Mouse (Mus musculus) heart, embryonic 15.5 days (tissue): ENCODE measurements around the gene Oaz1. TPM values are rescaled to one million over a fixed set of nuclear protein-coding genes. Genes with fewer than 3 reads are reported as not detected.

Source experiments
- ATAC-seq: fragments of 200-750 bp; cut with Nextera tagmentation; replicated peaks from 2 replicates; pipeline ENCODE4 v1.8.0; 2017; ENCODE audit warnings: low read depth, moderate TSS enrichment; ENCODE audit not compliant: insufficient number of reproducible peaks, insufficient read depth, low FRiP score
- H3K27ac ChIP-seq: fragments of 300-500 bp; sonication (generic); 2 replicates; pipeline ENCODE4 v1.5.1; 2015; ENCODE audit warnings: mild to moderate bottlenecking, inconsistent platforms
- H3K27me3 ChIP-seq: fragments of 300-500 bp; sonication (generic); 2 replicates; pipeline ENCODE4 v1.6.1; 2015; ENCODE audit warnings: inconsistent platforms
- H3K36me3 ChIP-seq: fragments of 300-500 bp; sonication (generic); 2 replicates; pipeline ENCODE4 v1.6.1; 2015; ENCODE audit warnings: mild to moderate bottlenecking, inconsistent platforms
- H3K4me1 ChIP-seq: fragments of 300-500 bp; sonication (generic); replicated peaks from 2 replicates; pipeline ENCODE4 v1.6.1; 2015; ENCODE audit warnings: inconsistent platforms
- H3K4me2 ChIP-seq: fragments of 300-500 bp; sonication (generic); 2 replicates; pipeline ENCODE4 v1.6.1; 2015; ENCODE audit warnings: inconsistent platforms, mild to moderate bottlenecking, moderate library complexity
- H3K4me3 ChIP-seq: fragments of 300-500 bp; sonication (generic); 2 replicates; pipeline ENCODE4 v1.5.1; 2015; ENCODE audit warnings: mild to moderate bottlenecking, inconsistent platforms
- H3K9ac ChIP-seq: fragments of 300-500 bp; sonication (generic); 2 replicates; pipeline ENCODE4 v1.6.1; 2015; ENCODE audit warnings: mild to moderate bottlenecking, inconsistent platforms
- H3K9me3 ChIP-seq: fragments of 300-500 bp; sonication (generic); replicated peaks from 2 replicates; pipeline ENCODE4 v1.6.1; 2016; ENCODE audit warnings: inconsistent platforms
- WGBS: fragments of 180-500 bp; shearing (Covaris S2); methylation state at CpG from one replicate; pipeline ENCODE4 v1.1.7; 2015; ENCODE audit warnings: mixed read lengths; 5-methylcytosine and 5-hydroxymethylcytosine counted together
- polyA plus RNA-seq: library from polyadenylated mRNA; unstranded; fragments of >200 nt; fragmentation: Nextera tagmentation; extraction: Ambion mirVana; gene quantifications from 2 replicates; pipeline ENCODE4 v1.2.1, GENCODE M21; 2015

Gene Oaz1
- polyA plus RNA-seq, 1 experiment from 2014 or later: 1,772 TPM

DNA sequence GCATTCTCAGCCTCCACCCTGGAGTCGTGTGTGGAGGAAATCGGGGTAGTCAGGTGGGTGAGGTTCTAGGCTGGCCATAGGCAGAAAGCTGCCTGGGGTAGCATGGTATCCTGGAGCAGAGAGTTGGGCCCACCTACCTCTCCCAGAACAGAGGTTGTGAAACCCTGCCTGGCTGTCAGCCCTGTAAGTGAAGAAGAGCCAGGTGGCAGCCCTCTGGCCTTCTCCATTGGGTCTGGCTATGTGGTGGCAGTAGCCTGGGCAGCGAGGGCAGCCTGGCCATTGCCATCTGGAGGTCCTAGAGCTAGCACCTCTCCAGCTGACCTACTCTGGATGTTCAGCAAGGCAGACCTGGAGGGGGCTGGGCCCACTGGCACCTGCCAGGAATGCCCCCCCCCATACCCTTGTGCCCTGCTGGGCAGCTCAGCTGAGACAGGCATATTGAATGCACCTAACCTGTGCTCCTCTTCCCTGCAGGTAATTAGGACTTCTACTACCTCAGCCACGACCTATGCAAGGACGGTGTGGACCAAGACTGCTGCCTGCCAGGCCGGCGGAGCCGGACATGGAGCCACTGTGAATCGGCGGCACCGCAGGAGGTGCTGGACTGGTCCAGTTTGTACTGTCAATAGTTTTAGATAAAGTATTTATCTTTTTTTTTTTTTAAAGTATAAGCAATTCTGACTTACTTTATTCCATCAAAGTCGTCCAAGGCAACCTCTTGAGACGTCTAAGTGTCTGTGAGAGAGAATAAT is 33.2 kb upstream of the Oaz1 start:
- H3K27ac ChIP-seq: 0 out of 2 replicates have a peak overlapping the region, but pooled peaks have one; percentile 77
- no peak overlapping the region for H3K4me3 ChIP-seq
- WGBS: 88% methylated on average over 13 of the region's 13 CpGs
- H3K36me3 ChIP-seq: peaks cover 67% of the 10 kb centered on the region
- no peak overlapping the region for H3K9ac ChIP-seq
- H3K27me3 ChIP-seq: no peaks in the 10 kb centered on the region
- H3K9me3 ChIP-seq: no peaks in the 10 kb centered on the region
- peaks cover 44% of the 10 kb centered on the region for H3K4me1 ChIP-seq
- no peak overlapping the region for H3K4me2 ChIP-seq
- ATAC-seq: no peak

DNA sequence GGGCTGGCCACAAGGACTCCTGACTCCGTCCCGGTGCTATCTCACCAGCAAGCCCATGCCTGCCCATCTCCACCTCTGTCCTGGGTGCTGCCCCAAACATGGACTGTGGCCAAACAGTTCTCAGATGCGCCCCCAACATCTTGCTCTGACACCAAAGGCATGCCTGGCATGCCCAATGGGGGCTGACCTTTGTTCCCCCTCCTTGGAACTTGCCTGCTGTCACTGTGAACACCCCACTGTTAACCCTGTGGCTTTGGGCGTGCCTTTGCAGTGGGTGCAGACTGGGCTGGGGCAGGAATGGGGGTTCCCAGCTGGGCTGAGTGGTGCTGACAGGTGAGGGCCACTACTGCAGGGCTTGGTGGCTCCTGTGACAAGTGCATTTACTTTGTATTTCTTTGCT is 32.7 kb upstream of the Oaz1 start:
- WGBS: 77% methylated on average over 4 of the region's 4 CpGs

DNA sequence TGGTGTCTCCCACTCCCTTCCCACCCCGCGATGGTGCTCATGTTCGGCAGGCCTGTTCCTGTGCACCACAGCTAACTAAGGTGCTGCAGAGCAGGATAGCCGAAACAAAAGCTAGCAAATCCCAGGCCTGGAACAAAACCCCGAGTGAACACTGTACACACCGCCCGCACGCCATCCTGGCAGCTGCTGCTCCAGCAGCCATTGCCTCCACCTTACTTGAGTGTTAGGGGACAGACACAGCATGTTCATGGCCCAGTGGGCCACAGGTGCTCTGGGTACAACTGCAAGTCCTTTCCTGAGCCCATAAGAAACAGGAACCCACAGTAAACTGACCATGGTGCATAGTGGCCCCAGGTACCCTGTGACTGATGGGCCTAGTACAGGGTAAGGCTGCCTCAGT is 31.7 kb upstream of the Oaz1 start:
- Histone ChIP-seq H3K4me3 (no peak overlapping the region), H3K4me2 (no peak overlapping the region), H3K4me1 (peaks cover 49% of the 10 kb centered on the region), H3K27ac (no peak overlapping the region), H3K9me3 (no peaks in the 10 kb centered on the region), H3K9ac (no peak overlapping the region), H3K27me3 (no peaks in the 10 kb centered on the region), H3K36me3 (peaks cover 53% of the 10 kb centered on the region)
- ATAC-seq: no peak
- 87% methylated on average over 8 of the region's 8 CpGs for WGBS

More for the DNA sequence above, 32.7 kb upstream of the Oaz1 start:
- Histone ChIP-seq H3K27ac (no peak overlapping the region), H3K27me3 (no peaks in the 10 kb centered on the region), H3K4me2 (no peak overlapping the region), H3K9me3 (no peaks in the 10 kb centered on the region), H3K4me3 (no peak overlapping the region), H3K9ac (no peak overlapping the region), H3K36me3 (peaks cover 61% of the 10 kb centered on the region), H3K4me1 (peaks cover 44% of the 10 kb centered on the region)
- ATAC-seq: no peak

DNA sequence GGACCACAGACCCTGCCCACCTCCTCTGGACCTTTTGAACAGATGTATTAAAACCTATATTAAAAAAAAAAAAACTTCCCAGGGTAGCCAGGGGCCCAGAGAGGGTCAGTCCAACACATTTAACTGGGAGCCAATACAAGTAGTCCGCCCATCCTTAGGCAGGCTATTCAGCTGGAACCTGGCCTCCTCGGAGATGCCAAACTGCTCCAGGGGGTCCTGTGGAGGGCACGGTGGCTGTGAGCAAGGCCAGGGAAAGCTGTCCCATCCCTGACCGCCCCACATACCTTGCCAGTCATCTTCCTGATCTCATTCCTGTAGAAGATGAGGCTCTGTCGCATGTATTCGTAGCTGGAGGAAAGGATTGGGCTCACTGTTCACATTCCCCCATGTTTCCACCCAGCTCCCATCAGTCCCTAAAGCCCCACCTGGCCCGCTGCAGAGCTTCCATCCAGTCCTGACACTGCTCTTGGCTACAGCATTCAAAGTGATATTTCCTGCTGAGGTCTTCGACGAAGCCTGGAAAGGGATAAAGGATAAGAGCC is 30.1 kb upstream of the Oaz1 start:
- ATAC-seq: no peak
- Histone ChIP-seq H3K27me3 (no peaks in the 10 kb centered on the region), H3K4me2 (peak overlapping the region; percentile 69), H3K36me3 (peaks cover 42% of the 10 kb centered on the region), H3K9me3 (no peaks in the 10 kb centered on the region), H3K27ac (no peak overlapping the region; the same call in 1 of the 2 replicates), H3K4me3 (peak overlapping the region; percentile 77; the same call in 1 of the 2 replicates), H3K9ac (peak overlapping the region; percentile 85; the same call in 1 of the 2 replicates), H3K4me1 (peaks cover 51% of the 10 kb centered on the region)
- WGBS: 77% methylated on average over 9 of the region's 9 CpGs

DNA sequence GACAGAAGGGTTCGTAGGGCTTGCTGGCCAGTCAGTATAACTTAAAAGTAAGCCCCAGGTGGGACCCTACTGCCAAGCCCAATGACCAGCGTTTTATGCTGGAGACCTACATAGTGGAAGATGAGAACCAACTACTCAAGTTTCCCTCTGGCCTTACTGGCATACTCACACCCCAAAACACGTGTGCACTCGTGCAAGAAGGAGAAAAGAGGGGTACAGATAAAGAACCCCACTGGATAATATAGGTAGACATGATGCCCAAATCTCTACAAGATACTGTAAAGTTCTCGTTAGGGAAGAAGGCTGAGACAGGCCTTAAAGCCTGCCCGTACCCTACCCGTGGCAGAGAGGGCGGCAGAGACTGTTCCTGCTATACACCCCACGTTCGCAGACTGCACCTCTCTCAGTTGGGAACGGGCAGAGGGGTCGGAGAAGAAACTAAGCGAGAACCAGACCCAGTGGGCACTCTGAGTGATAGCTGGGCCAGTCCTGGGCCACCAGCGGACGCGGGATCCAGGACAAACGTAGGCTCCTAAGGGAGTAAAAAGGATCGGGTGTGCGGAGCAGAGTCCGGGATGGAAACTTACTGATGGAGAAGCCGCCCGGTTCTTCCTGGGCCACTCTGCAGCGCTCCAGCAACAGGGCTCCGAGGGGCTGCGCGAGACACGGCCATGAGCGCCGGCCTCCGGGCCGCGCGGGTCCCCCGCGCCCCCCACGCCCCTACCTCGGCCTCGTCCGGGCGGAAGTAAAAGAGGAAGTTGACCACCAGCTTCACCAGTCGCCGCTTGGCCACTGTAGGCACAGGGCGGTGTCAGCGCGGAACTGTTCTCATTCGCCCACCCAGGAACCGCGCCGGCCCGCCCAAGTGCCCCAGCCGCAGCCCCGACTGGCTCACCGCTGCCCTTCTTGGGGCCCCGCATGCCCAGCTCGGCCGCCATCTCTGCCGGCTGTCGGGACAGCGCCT is 29.0 kb upstream of the Oaz1 start:
- WGBS: 4% methylated on average over 52 of the region's 59 CpGs
- peak overlapping the region; percentile 69 for H3K4me2 ChIP-seq
- no peaks in the 10 kb centered on the region for H3K27me3 ChIP-seq
- peak overlapping the region; percentile 91 for H3K27ac ChIP-seq
- H3K4me3 ChIP-seq: peak overlapping the region; percentile 77
- peaks cover 40% of the 10 kb centered on the region for H3K4me1 ChIP-seq
- peak overlapping the region; percentile 85 for H3K9ac ChIP-seq
- peak; percentile 58 for ATAC-seq
- peaks cover 45% of the 10 kb centered on the region for H3K36me3 ChIP-seq
- H3K9me3 ChIP-seq: no peaks in the 10 kb centered on the region

DNA sequence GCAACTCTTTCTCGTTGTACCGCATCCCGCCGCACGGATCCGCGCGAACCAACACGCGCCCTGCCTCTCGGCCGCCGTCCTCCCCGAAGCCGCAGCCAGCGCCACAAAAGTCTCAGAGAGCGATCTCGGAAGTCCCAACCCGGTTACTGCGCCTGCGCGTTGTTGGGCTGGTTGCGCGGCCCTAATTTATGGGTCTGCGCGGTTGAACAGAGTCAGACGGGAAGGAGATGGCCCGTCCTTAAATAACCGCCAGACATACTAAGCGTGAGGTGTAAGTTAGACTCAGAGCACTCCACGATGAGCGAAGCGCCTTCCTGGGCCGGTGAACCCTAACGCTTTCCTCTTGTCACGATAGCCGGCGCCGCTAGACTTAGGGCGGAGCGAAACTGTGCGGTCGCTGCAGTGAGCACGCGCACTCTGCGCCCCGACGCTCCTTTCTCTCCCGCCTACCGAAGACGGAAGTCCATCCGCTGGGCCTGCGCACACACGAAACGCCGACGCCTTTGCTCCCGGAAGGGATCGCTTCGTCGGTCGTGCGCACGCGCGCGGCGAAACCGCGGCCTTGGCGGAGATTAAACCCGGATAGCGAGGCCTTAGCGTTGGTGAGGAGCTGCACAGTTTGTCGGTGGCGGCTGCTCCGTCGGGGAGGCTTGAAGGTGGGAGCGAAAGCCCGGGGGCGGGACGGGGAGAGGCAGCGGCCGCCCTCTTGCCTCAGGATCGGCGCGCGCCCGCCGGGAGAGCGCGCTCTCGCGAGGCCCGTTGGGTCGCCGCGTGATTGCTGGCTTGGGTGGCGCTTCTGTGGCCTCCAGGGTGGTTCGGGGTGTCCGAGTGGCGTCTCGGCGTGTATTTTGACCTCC is 28.1 kb upstream of the Oaz1 start, which contains the start of the genes Sf3a2 and Plekhj1:
TSS of gene Sf3a2 (plus strand) at position 49 of the 857 bp plus-strand sequence.
TSS of gene Plekhj1 (minus strand) at position 477 of the 857 bp plus-strand sequence.
- WGBS: under 1% methylated on average over 104 of the region's 104 CpGs
- peak; percentile 91 for ATAC-seq
- Histone ChIP-seq H3K4me3 (peak within 1 kb of the TSS; percentile 77), H3K9me3 (no peaks in the 10 kb centered on the region), H3K4me1 (peaks cover 36% of the 10 kb centered on the region), H3K9ac (peak within 1 kb of the TSS; percentile 85), H3K4me2 (peak within 1 kb of the TSS; percentile 69), H3K27me3 (no peaks in the 10 kb centered on the region), H3K36me3 (peaks cover 45% of the 10 kb centered on the region), H3K27ac (peak within 1 kb of the TSS; percentile 91)

DNA sequence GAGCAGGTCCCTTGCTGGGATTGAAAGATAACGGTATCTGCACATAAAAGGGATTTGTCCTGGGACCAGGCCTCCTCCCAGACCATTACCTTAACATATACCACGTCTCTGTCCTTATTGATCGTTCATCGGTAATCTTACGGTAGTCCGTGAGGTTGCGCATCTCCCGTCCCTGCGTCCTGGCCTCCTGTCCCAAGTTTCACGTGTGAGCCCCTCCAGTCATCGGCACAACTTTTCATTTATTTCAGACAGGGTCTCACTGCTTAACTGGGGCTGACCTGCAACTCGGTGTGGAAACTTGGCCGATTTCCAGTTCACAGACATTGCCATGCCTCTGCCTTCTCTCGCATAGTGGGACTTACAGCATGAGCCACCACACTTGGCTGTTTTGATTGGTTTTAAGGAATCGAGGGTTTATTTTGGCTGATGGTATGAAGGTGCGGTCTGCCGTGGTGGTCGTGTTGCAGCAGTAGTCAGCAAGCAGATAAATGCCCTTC is 27.3 kb upstream of the Oaz1 start:
- 1% methylated on average over 18 of the region's 18 CpGs for WGBS
- ATAC-seq: no peak
- Histone ChIP-seq H3K36me3 (peaks cover 46% of the 10 kb centered on the region), H3K4me3 (peak overlapping the region; percentile 77), H3K27me3 (no peaks in the 10 kb centered on the region), H3K4me2 (peak overlapping the region; percentile 69), H3K9me3 (no peaks in the 10 kb centered on the region), H3K9ac (peak overlapping the region; percentile 85), H3K4me1 (peaks cover 31% of the 10 kb centered on the region), H3K27ac (peak overlapping the region; percentile 91)

DNA sequence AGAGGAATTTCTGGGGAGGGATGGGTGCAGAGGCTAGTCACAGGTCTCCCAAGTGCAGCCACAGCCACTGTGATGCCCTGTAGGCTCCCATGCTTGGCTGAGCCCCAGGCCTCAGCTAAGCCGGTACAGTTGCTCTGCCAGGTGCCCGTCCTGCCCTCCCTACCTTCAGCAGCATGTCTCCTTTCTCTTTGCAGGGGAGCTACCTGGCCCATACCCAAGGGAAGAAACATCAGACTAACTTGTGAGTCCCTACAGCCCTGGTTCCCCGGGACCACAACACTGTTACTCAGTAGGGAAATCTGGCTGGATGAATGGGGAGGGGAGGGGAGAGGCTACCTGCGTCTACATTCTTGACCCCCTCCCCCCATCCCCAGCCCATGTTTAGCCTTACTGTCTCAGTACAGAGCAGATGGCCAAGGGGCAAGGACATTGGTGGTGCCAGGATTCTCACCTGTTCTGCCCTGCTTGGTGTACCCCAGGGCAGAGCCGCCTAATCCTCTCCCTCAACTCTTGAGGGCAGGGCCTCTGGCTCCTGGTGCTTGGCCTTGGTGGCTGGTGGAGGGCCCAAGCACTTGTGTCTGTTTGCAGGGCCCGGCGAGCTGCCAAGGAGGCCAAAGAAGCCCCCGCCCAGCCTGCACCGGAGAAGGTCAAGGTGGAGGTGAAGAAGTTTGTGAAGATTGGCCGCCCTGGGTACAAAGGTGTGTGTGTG is 24.1 kb upstream of the Oaz1 start:
- peaks cover 45% of the 10 kb centered on the region for H3K4me1 ChIP-seq
- 91% methylated on average over 10 of the region's 10 CpGs for WGBS
- ATAC-seq: no peak

DNA sequence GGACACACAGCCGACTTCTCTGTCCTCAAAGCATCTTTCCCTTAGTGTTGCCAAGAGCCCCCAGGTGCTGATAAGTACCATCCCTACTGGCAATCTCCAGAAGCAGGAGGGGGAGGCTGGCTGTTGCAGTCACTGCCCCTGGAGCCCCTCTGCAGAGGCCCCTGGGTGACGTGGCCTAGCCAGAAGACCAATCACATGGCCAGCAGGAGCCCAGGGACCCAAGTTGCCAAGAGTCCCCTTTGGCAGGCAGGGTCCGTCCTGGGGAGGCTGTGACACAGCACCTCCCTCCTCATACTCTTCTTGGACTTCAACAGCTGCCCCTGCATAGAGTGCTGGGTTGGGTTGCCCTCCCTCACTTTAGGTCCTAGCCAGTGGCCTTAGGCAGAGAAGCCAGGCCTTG is 23.5 kb upstream of the Oaz1 start:
- no peaks in the 10 kb centered on the region for H3K27me3 ChIP-seq
- H3K4me1 ChIP-seq: peaks cover 52% of the 10 kb centered on the region
- no peak for ATAC-seq
- H3K27ac ChIP-seq: no peak overlapping the region
- H3K9me3 ChIP-seq: no peaks in the 10 kb centered on the region
- peaks cover 36% of the 10 kb centered on the region for H3K36me3 ChIP-seq
- no peak overlapping the region for H3K4me2 ChIP-seq
- H3K9ac ChIP-seq: no peak overlapping the region
- no peak overlapping the region for H3K4me3 ChIP-seq
- WGBS: 66% methylated on average over 3 of the region's 3 CpGs

More for the DNA sequence above, 24.1 kb upstream of the Oaz1 start:
- H3K9ac ChIP-seq: no peak overlapping the region
- H3K27me3 ChIP-seq: no peaks in the 10 kb centered on the region
- no peaks in the 10 kb centered on the region for H3K9me3 ChIP-seq
- peaks cover 36% of the 10 kb centered on the region for H3K36me3 ChIP-seq
- no peak overlapping the region for H3K27ac ChIP-seq
- no peak overlapping the region for H3K4me2 ChIP-seq
- H3K4me3 ChIP-seq: no peak overlapping the region

DNA sequence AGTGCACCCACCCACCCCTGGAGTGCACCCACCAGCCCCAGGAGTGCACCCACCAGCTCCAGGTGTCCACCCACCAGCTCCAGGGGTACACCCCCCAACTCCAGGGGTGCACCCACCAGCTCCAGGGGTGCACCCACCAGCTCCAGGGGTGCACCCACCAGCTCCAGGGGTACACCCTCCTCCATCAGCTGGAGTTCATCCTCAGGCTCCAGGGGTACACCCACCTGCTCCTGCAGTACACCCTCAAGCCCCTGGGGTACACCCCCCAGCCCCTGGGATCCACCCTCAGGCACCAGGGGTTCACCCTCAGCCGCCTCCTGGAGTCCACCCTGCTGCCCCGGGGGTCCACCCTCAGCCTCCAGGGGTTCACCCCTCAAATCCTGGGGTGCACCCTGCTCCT is 22.1 kb upstream of the Oaz1 start:
- H3K27ac ChIP-seq: 0 out of 2 replicates have a peak overlapping the region, but pooled peaks have one; percentile 22

More for the DNA sequence above, 22.1 kb upstream of the Oaz1 start:
- no peak overlapping the region for H3K4me2 ChIP-seq
- no peak overlapping the region for H3K9ac ChIP-seq
- H3K9me3 ChIP-seq: no peaks in the 10 kb centered on the region
- H3K36me3 ChIP-seq: peaks cover 36% of the 10 kb centered on the region
- peaks cover 2% of the 10 kb centered on the region; the same call in 1 of the 2 replicates for H3K27me3 ChIP-seq
- no peak overlapping the region for H3K4me3 ChIP-seq
- ATAC-seq: no peak
- WGBS: 97% methylated on average over 2 of the region's 2 CpGs
- peaks cover 64% of the 10 kb centered on the region for H3K4me1 ChIP-seq
